Mouse (Mus musculus) heart, embryonic 14.5 days (tissue): Measurements from ENCODE around the gene Aars2. TPM values are rescaled to one million over a fixed set of nuclear protein-coding genes. Genes with fewer than 3 reads are reported as not detected.
A peak's percentile ranks its signal among the peaks of the same experiment; 100 is the strongest.

Experiments
- ATAC-seq: fragments of 200-750 bp; cut with Nextera tagmentation; 2 replicates; pipeline ENCODE4 v1.8.0; 2017; ENCODE audit warnings: low read depth, moderate TSS enrichment; ENCODE audit not compliant: insufficient number of reproducible peaks, insufficient read depth, low FRiP score
- H3K27ac ChIP-seq, 2 experiments: fragments of 200-500 bp in 1 of 2; fragments of 300-500 bp in 1 of 2; sonication (generic) in 1 of 2; replicated peaks in 1 of 2; 2 replicates each; pipeline ENCODE4 v1.5.1; 2012 to 2014; ENCODE audit warnings: low read depth in 2 of 2, low read length in 2 of 2, control low read depth in 1 of 2, mild to moderate bottlenecking in 1 of 2, mixed read lengths in 1 of 2; ENCODE audit not compliant: control insufficient read depth in 1 of 2, insufficient read depth in 1 of 2
- H3K27me3 ChIP-seq: fragments of 300-500 bp; sonication (generic); 2 replicates; pipeline ENCODE4 v1.6.1; 2014; ENCODE audit warnings: mild to moderate bottlenecking, low read length, control low read depth; ENCODE audit not compliant: control insufficient read depth, insufficient read depth
- H3K36me3 ChIP-seq: fragments of 300-500 bp; sonication (generic); 2 replicates; pipeline ENCODE4 v1.6.1; 2014; ENCODE audit warnings: mild to moderate bottlenecking, control low read depth, low read length, mixed read lengths; ENCODE audit not compliant: control insufficient read depth, insufficient read depth
- H3K4me1 ChIP-seq, 2 experiments: fragments of 200-500 bp in 1 of 2; fragments of 300-500 bp in 1 of 2; sonication (generic) in 1 of 2; 2 replicates each; pipeline ENCODE4 v1.6.1; 2012 to 2014; ENCODE audit warnings: low read length in 2 of 2, control low read depth in 1 of 2, mixed read lengths in 1 of 2; ENCODE audit not compliant: control insufficient read depth in 2 of 2, insufficient read depth in 2 of 2
- H3K4me2 ChIP-seq: fragments of 300-500 bp; sonication (generic); 2 replicates; pipeline ENCODE4 v1.6.1; 2014; ENCODE audit warnings: mild to moderate bottlenecking, low read length
- H3K4me3 ChIP-seq, 2 experiments: fragments of 200-500 bp in 1 of 2; fragments of 300-500 bp in 1 of 2; sonication (generic) in 1 of 2; 2 replicates each; pipeline ENCODE4 v1.5.1; 2012 to 2014; ENCODE audit warnings: low read length in 2 of 2, mild to moderate bottlenecking in 2 of 2, control low read depth in 1 of 2, low read depth in 1 of 2, moderate library complexity in 1 of 2; ENCODE audit not compliant: control insufficient read depth in 1 of 2, insufficient read depth in 1 of 2
- H3K9ac ChIP-seq: fragments of 300-500 bp; sonication (generic); 2 replicates; pipeline ENCODE4 v1.6.1; 2014; ENCODE audit warnings: mild to moderate bottlenecking, low read length
- H3K9me3 ChIP-seq: fragments of 300-500 bp; sonication (generic); 2 replicates; pipeline ENCODE4 v1.6.1; 2016; ENCODE audit warnings: low read length, control low read depth; ENCODE audit not compliant: control insufficient read depth
- WGBS: fragments of 180-500 bp; shearing (Covaris S2); extraction: QIAGEN DNeasy Blood & Tissue Kit; methylation state at CpG from one replicate; pipeline ENCODE4 v1.1.7; 2014; 5-methylcytosine and 5-hydroxymethylcytosine counted together
- polyA plus RNA-seq: library from polyadenylated mRNA; unstranded; fragments of >200 nt; fragmentation: Nextera tagmentation; extraction: Ambion mirVana; gene quantifications from 2 replicates; pipeline ENCODE4 v1.2.1, GENCODE M21; 2014

Aars2 gene
- polyA plus RNA-seq, 1 experiment from 2014 or later: 15.3 TPM

- H3K4me1 ChIP-seq: no peaks in the 10 kb centered on the region; a peak in 1 of 4 replicates
- H3K27me3 ChIP-seq: no peaks in the 10 kb centered on the region
- H3K27ac ChIP-seq: no peak overlapping the region
- no peak overlapping the region for H3K9ac ChIP-seq
- no peak overlapping the region for H3K4me3 ChIP-seq
- no peaks in the 10 kb centered on the region for H3K9me3 ChIP-seq
- no peaks in the 10 kb centered on the region for H3K36me3 ChIP-seq
- WGBS: 10% methylated on average over 5 of the region's 5 CpGs
- ATAC-seq: no peak
- H3K4me2 ChIP-seq: no peak overlapping the region
These were observed 19.4 kb upstream of the Aars2 start for GRCm38 (mm10) chr17:45487216-45487615.

GRCm38 (mm10) chr17:45488321-45489254 is 18.1 kb upstream of the Aars2 start:
- H3K9me3 ChIP-seq: no peaks in the 10 kb centered on the region
- H3K4me1 ChIP-seq: no peaks in the 10 kb centered on the region; a peak in 1 of 4 replicates
- no peak overlapping the region for H3K9ac ChIP-seq
- H3K27me3 ChIP-seq: no peaks in the 10 kb centered on the region
- H3K4me2 ChIP-seq: no peak overlapping the region
- no peak for ATAC-seq
- WGBS: 80% methylated on average over 23 of the region's 23 CpGs
- H3K27ac ChIP-seq: no peak overlapping the region
- no peaks in the 10 kb centered on the region for H3K36me3 ChIP-seq
- H3K4me3 ChIP-seq: no peak overlapping the region

GRCm38 (mm10) chr17:45489736-45490135 is 16.9 kb upstream of the Aars2 start:
- Histone ChIP-seq H3K27ac (no peak overlapping the region), H3K4me2 (no peak overlapping the region), H3K9me3 (no peaks in the 10 kb centered on the region), H3K36me3 (no peaks in the 10 kb centered on the region), H3K9ac (no peak overlapping the region), H3K4me3 (no peak overlapping the region), H3K27me3 (no peaks in the 10 kb centered on the region), H3K4me1 (no peaks in the 10 kb centered on the region; a peak in 1 of 4 replicates)
- WGBS: 81% methylated on average over 6 of the region's 6 CpGs
- no peak for ATAC-seq

- H3K9ac ChIP-seq: 0 out of 2 replicates have a peak overlapping the region, but pooled peaks have one; percentile 8
- no peak overlapping the region for H3K4me3 ChIP-seq
- no peaks in the 10 kb centered on the region; a peak in 1 of 4 replicates for H3K4me1 ChIP-seq
- ATAC-seq: no peak
- H3K9me3 ChIP-seq: no peaks in the 10 kb centered on the region
- no peak overlapping the region for H3K4me2 ChIP-seq
- no peaks in the 10 kb centered on the region for H3K27me3 ChIP-seq
- 62% methylated on average over 13 of the region's 13 CpGs for WGBS
- H3K27ac ChIP-seq: no peak overlapping the region
- no peaks in the 10 kb centered on the region for H3K36me3 ChIP-seq
These were observed 16.0 kb upstream of the Aars2 start for GRCm38 (mm10) chr17:45490532-45491154.

GRCm38 (mm10) chr17:45495398-45495797 is 11.2 kb upstream of the Aars2 start:
- Histone ChIP-seq H3K27me3 (no peaks in the 10 kb centered on the region), H3K27ac (no peak overlapping the region), H3K36me3 (no peaks in the 10 kb centered on the region), H3K9me3 (no peaks in the 10 kb centered on the region), H3K4me1 (peaks cover 0 to 5% of the 10 kb centered on the region in 2 experiments; a peak in 2 of 4 replicates), H3K4me2 (no peak overlapping the region), H3K4me3 (no peak overlapping the region), H3K9ac (no peak overlapping the region)
- no peak for ATAC-seq
- 72% methylated on average over 11 of the region's 11 CpGs for WGBS

- ATAC-seq: no peak; the same call in 1 of the 2 replicates
- H3K9me3 ChIP-seq: no peaks in the 10 kb centered on the region
- peaks cover 0 to 5% of the 10 kb centered on the region in 2 experiments; a peak in 2 of 4 replicates for H3K4me1 ChIP-seq
- H3K4me2 ChIP-seq: no peak overlapping the region
- H3K27ac ChIP-seq: no peak overlapping the region
- no peak overlapping the region for H3K4me3 ChIP-seq
- WGBS: 55% methylated on average over 13 of the region's 13 CpGs
- no peaks in the 10 kb centered on the region for H3K27me3 ChIP-seq
- no peak overlapping the region for H3K9ac ChIP-seq
- H3K36me3 ChIP-seq: no peaks in the 10 kb centered on the region
These were observed 8.2 kb upstream of the Aars2 start for GRCm38 (mm10) chr17:45498397-45498796.

GRCm38 (mm10) chr17:45499516-45499915 is 7.1 kb upstream of the Aars2 start:
- Histone ChIP-seq H3K4me1 (peaks cover 0 to 8% of the 10 kb centered on the region in 2 experiments; a peak in 2 of 4 replicates), H3K36me3 (no peaks in the 10 kb centered on the region), H3K27ac (no peak overlapping the region), H3K4me2 (no peak overlapping the region), H3K27me3 (no peaks in the 10 kb centered on the region), H3K4me3 (no peak overlapping the region), H3K9me3 (no peaks in the 10 kb centered on the region), H3K9ac (no peak overlapping the region)
- 53% methylated on average over 2 of the region's 2 CpGs for WGBS
- ATAC-seq: no peak
